Mouse (Mus musculus) MN1 (cell line): ENCODE data around the gene Zscan22.
A peak's percentile ranks its signal among the peaks of the same experiment; 100 is the strongest.
"Not testable (repeated sequence)": the region's sequence is repeated elsewhere in the genome, so short reads cannot be mapped to it uniquely, and the experiment has no call there.

Experiments used
- DNase-seq: peaks from one replicate; pipeline ENCODE4 v3.0.0-alpha.2; 2016; ENCODE audit warnings: low spot score

The Zscan22 gene

GRCm38 (mm10) chr7:12897655-12898410, at the start of gene Zscan22:
Gene Zscan22, plus strand, starts transcription at chr7:12897815.
- peak; percentile 91 for DNase-seq

- DNase-seq: peak; percentile 27
These were observed 23.3 kb upstream of the Zscan22 start for GRCm38 (mm10) chr7:12874301-12874700.

- no peak for DNase-seq
These were observed 17.6 kb upstream of the Zscan22 start for GRCm38 (mm10) chr7:12880036-12880435.

- not testable (repeated sequence) for DNase-seq
These were observed 17.1 kb upstream of the Zscan22 start for GRCm38 (mm10) chr7:12880497-12880896.

GRCm38 (mm10) chr7:12880911-12881660, 16.5 kb upstream of the Zscan22 start, which contains the start of gene Zfp128:
Gene Zfp128, plus strand, starts transcription at chr7:12881177.
- peak; percentile 95 for DNase-seq

GRCm38 (mm10) chr7:12886563-12887266, 10.9 kb upstream of the Zscan22 start:
- DNase-seq: no peak

GRCm38 (mm10) chr7:12887585-12887984, 10.0 kb upstream of the Zscan22 start:
- DNase-seq: no peak

- DNase-seq: no peak
These were observed 6.7 kb upstream of the Zscan22 start for GRCm38 (mm10) chr7:12890928-12891327.

- no peak for DNase-seq
These were observed 6.3 kb upstream of the Zscan22 start for GRCm38 (mm10) chr7:12891334-12891733.

GRCm38 (mm10) chr7:12901517-12901916, 3.9 kb downstream of the Zscan22 start:
- DNase-seq: no peak

GRCm38 (mm10) chr7:12903623-12904022, 6.0 kb downstream of the Zscan22 start:
- DNase-seq: no peak

GRCm38 (mm10) chr7:12905146-12905545, 7.5 kb downstream of the Zscan22 start:
- no peak for DNase-seq

GRCm38 (mm10) chr7:12909498-12909962, 11.9 kb downstream of the Zscan22 start:
- DNase-seq: peak; percentile 79

- peak; percentile 58 for DNase-seq
These were observed 12.6 kb downstream of the Zscan22 start for GRCm38 (mm10) chr7:12910181-12910668.

GRCm38 (mm10) chr7:12913556-12913955, 15.9 kb downstream of the Zscan22 start:
- peak; percentile 34 for DNase-seq

- DNase-seq: not testable (repeated sequence)
These were observed 22.9 kb downstream of the Zscan22 start for GRCm38 (mm10) chr7:12920495-12920894.

- DNase-seq: no peak
These were observed 23.7 kb downstream of the Zscan22 start for GRCm38 (mm10) chr7:12921318-12921704.

GRCm38 (mm10) chr7:12921705-12922465, 24.3 kb downstream of the Zscan22 start, which contains the start of gene Rps5:
Gene Rps5, plus strand, starts transcription at chr7:12922290.
- DNase-seq: peak; percentile 98

GRCm38 (mm10) chr7:12922729-12923128, 25.1 kb downstream of the Zscan22 start:
- DNase-seq: peak; percentile 14

- DNase-seq: no peak
These were observed 28.7 kb downstream of the Zscan22 start for GRCm38 (mm10) chr7:12926316-12926715.

GRCm38 (mm10) chr7:12927191-12927680, 29.6 kb downstream of the Zscan22 start, which contains the start of gene Rnf225:
Gene Rnf225, plus strand, starts transcription at chr7:12927416.
- no peak for DNase-seq
